Mouse (Mus musculus): Measurements from ENCODE around the gene Nudt2.

Gene Nudt2

DNA sequence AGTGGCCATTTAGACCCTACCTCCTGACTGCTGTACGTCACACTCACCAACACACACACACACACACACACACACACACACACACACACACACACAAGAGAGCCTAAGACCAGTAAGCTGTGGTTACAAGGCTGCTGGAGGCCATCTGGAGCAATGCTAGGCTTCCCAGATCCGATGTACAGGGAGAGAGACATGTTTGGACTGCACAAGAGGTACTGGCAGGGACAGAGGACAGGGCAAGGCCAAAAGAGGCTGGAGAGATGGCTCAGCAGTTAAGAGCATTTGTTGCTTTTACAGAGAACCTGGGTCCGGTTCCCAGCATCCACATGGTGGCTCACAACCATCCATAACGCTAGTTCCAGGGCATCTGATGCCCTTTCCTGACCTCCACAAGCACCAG, 30.1 kb downstream of the Nudt2 start:
- no peak for DNase-seq

- DNase-seq: no peak
Observed at GRCm38 (mm10) chr4:41495850-41496249, 30.9 kb downstream of the Nudt2 start.

GRCm38 (mm10) chr4:41497046-41497445, 32.1 kb downstream of the Nudt2 start:
- DNase-seq: peak; percentile 66

DNA sequence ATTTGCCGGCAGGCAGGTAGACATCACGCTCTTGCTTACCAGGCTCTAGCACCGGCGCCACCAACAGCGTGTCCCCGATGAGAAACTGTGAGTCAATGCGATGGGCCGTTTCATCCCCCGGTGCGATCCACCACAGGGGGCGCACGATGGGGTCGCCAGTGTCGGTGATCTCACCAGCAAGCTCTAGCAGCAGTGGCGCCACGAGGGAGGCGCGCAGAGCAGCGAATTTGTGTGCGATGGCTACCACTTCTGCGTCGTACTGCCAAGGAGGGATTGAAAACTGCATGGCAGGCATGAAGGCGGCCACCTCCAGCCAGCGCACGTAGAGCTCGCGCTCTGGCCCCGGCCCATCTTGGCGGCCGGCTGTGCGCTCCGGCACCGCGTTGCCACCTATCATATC, 32.6 kb downstream of the Nudt2 start:
- no peak for DNase-seq

DNA sequence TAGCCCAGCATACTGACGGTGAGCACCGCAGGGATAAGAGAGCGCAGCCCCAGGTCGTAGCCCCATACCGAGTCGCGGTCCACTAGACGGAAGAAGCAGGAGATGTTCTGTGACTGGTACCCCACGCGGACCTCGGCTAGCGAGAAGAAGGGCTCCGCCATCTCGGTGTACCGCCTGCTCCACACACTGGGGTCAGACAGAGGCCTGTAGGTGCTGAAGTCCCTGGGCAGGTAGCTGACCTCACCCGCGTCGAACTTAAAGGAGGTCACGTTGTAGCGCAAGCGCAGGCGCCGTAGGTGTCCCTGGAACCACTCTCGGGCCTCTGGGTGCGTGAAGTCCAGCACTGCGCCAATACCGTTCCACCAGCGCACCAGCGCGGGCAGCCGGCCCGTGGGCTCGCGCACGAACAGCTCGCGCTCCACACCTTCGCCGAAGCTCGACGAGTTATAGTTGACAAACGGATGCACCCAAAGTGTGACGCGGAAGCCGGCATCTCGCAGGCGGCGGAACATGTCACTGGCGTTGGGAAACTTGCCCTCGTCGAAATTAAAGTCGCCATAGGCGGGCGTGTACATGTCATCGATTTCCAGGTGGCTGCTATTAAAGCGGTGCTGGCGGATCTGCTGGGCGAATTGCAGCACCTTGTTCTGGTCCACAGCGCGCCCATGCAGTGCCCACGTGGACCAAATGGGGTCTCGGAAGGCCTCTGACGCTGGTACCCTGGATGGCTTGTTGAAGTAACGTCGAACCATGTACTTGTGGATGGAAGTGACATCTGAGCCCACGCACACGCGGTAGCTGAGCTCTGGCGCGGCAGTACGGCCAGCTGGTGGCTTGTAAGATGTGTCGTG, 33.3 kb downstream of the Nudt2 start:
- no peak for DNase-seq

DNA sequence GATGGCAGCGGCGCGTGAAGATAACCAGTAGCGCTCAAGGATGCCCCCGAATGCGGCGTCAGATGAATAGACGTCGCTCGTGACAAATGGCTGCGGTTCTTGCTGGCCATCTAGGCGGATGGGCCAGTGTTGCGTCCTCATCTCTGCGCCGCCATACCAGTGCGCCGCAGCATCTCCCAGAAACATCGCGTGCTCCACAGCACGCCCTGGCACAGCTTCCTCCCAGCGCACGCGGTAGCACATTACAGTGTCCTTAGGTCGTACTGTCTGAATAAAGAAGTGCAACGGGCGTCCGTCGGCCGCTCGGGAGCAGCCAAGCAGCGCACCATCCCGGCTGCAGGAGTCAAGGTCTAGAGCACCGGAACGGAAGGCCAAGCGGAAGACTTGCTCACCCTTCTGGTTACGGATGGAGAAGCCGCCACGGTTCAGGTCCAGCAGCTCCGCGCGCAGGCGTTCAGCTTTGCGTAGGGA, 34.0 kb downstream of the Nudt2 start:
- peak; percentile 79 for DNase-seq

DNA sequence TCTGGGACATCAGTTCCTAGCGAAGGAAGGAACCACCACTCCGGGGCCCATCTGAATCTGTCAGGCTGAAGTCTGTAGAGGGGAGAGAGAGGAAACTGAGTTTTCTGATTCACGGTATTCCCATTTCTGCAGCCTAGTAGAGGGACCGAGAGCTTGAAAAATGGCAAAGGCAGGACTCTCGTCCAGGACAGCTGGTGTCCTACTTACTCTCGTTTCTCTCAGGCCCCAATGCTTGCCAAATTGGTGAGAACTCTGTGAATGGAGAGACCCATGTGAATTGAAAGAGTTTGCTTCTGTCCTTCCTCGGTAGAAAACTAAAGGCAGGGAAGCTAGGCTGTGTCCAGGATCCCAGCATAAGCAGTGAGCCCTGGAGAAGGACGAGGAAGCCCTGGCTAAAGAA, 34.7 kb downstream of the Nudt2 start:
- DNase-seq: no peak

GRCm38 (mm10) chr4:41500787-41501186, 35.8 kb downstream of the Nudt2 start:
- peak; percentile 65 for DNase-seq

GRCm38 (mm10) chr4:41502171-41502940, 37.4 kb downstream of the Nudt2 start:
- DNase-seq: no peak

DNA sequence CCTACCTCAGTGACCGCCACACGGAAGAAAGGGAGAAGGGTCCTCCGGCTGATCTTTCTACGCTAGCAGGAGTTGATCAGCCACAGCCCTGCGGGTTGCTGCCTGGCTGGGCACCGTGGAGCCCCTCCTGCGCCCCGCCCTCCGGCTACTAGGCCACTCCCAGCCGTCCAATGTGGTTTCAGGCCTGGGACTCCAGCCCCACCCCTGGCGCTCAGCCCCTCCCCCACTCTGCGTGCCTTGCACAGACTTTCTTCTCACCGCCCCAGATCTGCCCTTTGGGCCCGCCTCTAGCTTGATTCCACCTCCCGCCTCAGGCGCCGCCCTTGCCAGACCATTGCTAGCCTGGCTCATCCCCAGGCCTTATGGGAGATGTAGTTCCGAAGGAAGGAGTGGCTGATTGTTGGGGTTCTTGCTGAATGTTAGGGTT, 38.0 kb downstream of the Nudt2 start, which contains the start of gene AI464131:
TSS of gene AI464131 (minus strand) at position 91 of the 427 bp plus-strand sequence.
- DNase-seq: peak; percentile 99

DNA sequence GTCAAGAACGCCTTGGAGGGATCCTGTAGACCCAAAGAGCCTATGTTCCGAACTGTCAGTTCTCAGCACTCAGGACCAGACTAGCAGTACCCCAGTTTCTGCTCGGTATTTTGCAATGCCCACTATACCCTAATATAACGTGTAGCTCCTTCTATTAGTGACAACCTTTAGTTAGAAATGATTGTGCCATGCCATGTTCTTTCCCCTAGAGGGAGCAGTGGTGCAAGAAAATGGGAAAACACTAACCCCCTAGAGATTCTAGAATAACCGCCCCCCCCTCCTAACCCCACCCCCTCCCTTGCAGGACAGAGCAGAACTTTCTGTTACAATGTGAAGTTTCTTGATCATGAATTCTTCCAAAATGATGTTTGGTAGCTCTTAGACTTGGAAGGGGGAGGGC, 39.4 kb downstream of the Nudt2 start:
- no peak for DNase-seq

- peak; percentile 33 for DNase-seq
Observed at GRCm38 (mm10) chr4:41505131-41505551, 40.2 kb downstream of the Nudt2 start.

DNA sequence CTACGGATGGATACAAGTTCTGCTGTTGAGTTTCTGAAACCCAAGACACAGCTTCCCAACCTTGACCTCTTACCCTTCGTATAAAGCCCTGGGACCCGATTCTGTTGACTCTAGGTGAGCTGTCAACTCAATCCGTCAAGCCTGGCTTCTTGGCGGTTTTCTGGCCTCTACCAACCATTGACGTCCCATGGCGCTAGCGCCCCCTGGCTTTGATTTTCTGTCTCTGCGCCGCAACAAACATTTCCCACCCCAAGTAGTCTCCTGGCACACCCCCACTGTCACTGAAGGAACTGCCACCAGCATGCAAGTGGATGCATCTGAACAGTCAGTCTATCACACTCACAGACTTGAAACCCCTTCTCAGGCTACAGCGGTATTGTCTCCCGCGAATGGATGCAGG, 41.2 kb downstream of the Nudt2 start:
- peak; percentile 77 for DNase-seq

DNA sequence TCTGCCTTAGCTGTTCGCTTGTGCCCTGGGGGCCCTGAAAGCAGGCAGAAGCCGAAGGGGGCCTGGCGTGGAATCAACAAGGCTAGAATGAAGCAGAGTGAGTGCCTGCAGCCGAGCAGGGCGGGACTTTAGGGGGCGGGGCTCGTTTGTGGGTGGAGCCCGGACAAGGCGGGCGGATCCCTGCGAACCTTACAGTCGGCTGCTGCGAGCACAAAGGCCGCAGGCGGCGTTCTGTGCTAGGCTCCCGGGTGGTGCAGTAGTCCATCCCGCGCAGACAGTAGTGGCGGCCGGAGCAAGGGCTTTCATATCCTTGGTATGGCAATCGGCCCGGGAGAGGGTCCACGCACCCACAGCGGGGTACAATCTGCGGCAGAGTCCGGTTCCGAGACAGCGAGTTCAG, 42.0 kb downstream of the Nudt2 start:
- DNase-seq: peak; percentile 93

DNA sequence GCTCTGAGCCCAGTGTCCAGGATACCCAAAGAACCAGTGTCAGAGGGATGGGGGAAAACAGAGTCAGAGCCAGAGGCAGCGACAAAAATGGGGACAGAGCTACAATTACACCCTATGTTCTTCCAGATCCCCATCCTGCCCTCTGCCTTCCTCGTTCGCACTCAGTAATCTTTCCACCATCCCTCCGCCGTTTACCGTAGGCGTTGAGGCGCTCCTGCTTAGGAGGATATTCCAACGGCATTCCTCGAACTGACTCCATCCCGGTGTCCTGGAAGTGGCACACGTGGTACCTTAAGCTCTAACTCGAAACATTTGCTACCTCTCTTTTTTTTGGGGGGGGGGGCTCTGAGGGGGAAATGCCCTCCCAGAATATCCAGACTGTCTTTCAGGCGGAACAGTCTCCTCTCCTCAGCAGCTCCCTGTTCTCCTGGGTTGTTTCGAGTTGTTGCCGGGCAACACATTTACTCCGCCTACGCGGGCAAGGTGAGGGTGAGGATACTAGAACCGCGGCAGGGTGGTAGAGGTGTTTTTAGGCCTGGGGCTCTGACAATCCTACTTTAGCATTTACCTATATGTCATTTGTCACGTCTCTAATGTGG, 42.5 kb downstream of the Nudt2 start:
- DNase-seq: no peak

DNA sequence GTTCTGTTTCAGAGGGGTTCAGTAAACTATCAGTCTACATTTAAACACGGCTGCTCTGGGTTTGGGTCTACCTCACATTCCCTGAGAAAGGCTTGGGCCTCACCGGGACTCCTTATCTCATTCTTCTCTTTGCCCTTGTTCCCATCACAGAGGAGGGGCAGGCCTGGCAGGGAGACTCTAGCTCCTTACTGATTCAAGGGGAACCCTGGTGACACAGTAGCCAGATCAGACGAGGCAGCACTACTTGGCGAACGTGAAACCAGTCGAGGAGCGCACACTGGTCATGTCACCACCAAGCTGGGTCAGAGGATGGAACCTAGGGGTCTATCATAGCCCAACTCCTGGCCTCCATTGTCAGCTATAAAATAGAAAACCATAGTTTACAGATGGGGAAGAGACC, 43.0 kb downstream of the Nudt2 start:
- DNase-seq: no peak

DNA sequence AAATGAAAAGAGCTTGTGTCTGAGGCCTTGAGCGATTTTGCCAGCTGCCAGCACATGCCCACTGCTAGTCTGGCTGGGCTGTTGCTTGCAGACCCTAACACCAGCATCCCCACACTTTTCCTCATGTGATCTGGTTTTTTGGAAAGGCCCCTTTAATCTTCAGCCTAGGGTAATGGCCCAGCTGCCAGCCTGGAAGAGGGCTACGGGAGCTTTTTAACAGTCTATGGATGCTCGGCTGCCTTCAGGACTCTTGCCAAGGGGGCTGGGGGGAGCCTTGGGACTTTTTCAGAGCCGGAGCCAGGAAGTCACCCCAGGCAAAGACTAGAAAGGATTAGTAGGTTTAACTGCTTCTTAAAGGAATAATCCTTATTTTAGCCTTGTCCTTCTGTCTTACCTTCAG, 48.4 kb downstream of the Nudt2 start:
- DNase-seq: no peak

GRCm38 (mm10) chr4:41513714-41514113, 48.8 kb downstream of the Nudt2 start:
- no peak for DNase-seq

- no peak for DNase-seq
Observed at GRCm38 (mm10) chr4:41517233-41517632, 52.3 kb downstream of the Nudt2 start, which contains the start of gene 1110017D15Rik. TSS of gene 1110017D15Rik (minus strand) at chr4:41517333.

- no peak for DNase-seq
Observed at GRCm38 (mm10) chr4:41518349-41518748, 53.4 kb downstream of the Nudt2 start.

DNA sequence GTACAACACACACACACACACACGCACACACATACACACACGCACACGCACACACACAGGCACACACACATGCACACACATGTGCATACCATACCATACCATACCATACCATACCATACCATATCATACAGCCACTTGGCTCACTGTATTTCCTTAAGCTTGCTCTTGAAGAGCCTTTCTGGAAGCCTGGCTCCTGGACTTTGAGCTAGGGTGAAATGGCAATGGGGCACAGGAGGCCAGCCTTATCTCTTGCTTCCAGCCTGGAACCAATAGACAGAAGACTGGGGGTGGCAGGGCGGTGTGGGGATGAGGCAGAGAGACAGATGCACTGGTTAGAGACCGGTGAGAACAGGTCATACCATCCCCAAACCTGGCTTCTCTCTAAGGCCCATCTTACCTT, 54.2 kb downstream of the Nudt2 start:
- DNase-seq: no peak

DNA sequence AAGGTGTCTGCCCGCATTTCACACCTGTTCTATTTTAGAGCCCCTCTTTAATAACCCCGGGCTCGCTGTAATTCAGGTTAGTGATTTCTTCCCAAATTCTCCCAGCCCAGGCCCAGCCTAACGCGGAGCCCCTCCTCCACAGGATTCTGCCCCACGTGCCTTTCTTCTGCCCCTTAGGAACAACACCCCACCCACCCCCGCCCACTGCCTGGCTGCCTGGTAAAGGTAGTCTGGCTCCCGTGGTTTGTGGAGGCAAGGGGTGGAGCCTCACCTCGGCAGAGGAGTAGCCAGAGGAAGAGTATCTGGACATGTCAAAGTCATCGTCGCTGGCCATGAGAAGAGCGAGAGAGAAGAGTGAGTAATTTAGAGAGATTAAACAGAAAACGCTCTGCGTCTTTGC, 55.7 kb downstream of the Nudt2 start:
- no peak for DNase-seq

GRCm38 (mm10) chr4:41522136-41522535, 57.2 kb downstream of the Nudt2 start:
- no peak for DNase-seq
